Mouse (Mus musculus) forebrain, embryonic 15.5 days (tissue): ENCODE results near the gene Ttll2. TPM values are rescaled to one million over a fixed set of nuclear protein-coding genes. Genes with fewer than 3 reads are reported as not detected.
"Not testable (repeated sequence)": the region's sequence is repeated elsewhere in the genome, so short reads cannot be mapped to it uniquely, and the experiment has no call there.

ENCODE experiments used
- ATAC-seq: fragments of 200-750 bp; cut with Nextera tagmentation; replicated peaks from 2 replicates; pipeline ENCODE4 v1.8.0; 2017; ENCODE audit warnings: mild to moderate bottlenecking, moderate TSS enrichment, moderate library complexity
- H3K27ac ChIP-seq: fragments of 300-500 bp; sonication (generic); replicated peaks from 2 replicates; pipeline ENCODE4 v1.5.1; 2015; ENCODE audit warnings: mild to moderate bottlenecking, inconsistent platforms
- H3K27me3 ChIP-seq: fragments of 300-500 bp; sonication (generic); 2 replicates; pipeline ENCODE4 v1.6.1; 2015; ENCODE audit warnings: inconsistent platforms
- H3K36me3 ChIP-seq: fragments of 300-500 bp; sonication (generic); 2 replicates; pipeline ENCODE4 v1.6.1; 2015; ENCODE audit warnings: mild to moderate bottlenecking, inconsistent platforms
- H3K4me1 ChIP-seq: fragments of 300-500 bp; sonication (generic); 2 replicates; pipeline ENCODE4 v1.6.1; 2015; ENCODE audit warnings: inconsistent platforms
- H3K4me2 ChIP-seq: fragments of 300-500 bp; sonication (generic); replicated peaks from 2 replicates; pipeline ENCODE4 v1.6.1; 2015; ENCODE audit warnings: mild to moderate bottlenecking, inconsistent platforms
- H3K4me3 ChIP-seq: fragments of 300-500 bp; sonication (generic); 2 replicates; pipeline ENCODE4 v1.5.1; 2015; ENCODE audit warnings: mild to moderate bottlenecking, inconsistent platforms
- H3K9ac ChIP-seq: fragments of 300-500 bp; sonication (generic); replicated peaks from 2 replicates; pipeline ENCODE4 v1.6.1; 2015; ENCODE audit warnings: mild to moderate bottlenecking, inconsistent platforms
- H3K9me3 ChIP-seq: fragments of 300-500 bp; sonication (generic); 2 replicates; pipeline ENCODE4 v1.6.1; 2016; ENCODE audit warnings: inconsistent platforms
- WGBS: fragments of 180-500 bp; shearing (Covaris S2); methylation state at CpG from one replicate; pipeline ENCODE4 v1.1.7; 2015; ENCODE audit warnings: mixed read lengths; 5-methylcytosine and 5-hydroxymethylcytosine counted together
- polyA plus RNA-seq: library from polyadenylated mRNA; unstranded; fragments of >200 nt; fragmentation: Nextera tagmentation; extraction: Ambion mirVana; gene quantifications from 2 replicates; pipeline ENCODE4 v1.2.1, GENCODE M21; 2015

The Ttll2 gene
- polyA plus RNA-seq, 1 experiment from 2014 or later, result not detected

GRCm38 (mm10) chr17:7348765-7349164 lies 3.7 kb downstream of the Ttll2 start:
- not testable (repeated sequence) for H3K27ac ChIP-seq, H3K4me3 ChIP-seq, H3K9ac ChIP-seq, H3K36me3 ChIP-seq, H3K4me1 ChIP-seq, H3K27me3 ChIP-seq, H3K9me3 ChIP-seq, H3K4me2 ChIP-seq
- 25% methylated on average over 2 of the region's 3 CpGs for WGBS
- ATAC-seq, result peak; percentile 46; the same call in 1 of the 2 replicates

GRCm38 (mm10) chr17:7337381-7337780 lies 15.1 kb downstream of the Ttll2 start:
- ATAC-seq, H3K27ac ChIP-seq, H3K9ac ChIP-seq, H3K4me2 ChIP-seq, H3K9me3 ChIP-seq, H3K4me3 ChIP-seq, H3K27me3 ChIP-seq, H3K4me1 ChIP-seq, H3K36me3 ChIP-seq: not testable (repeated sequence)
- WGBS, result 70% methylated on average over 8 of the region's 9 CpGs

GRCm38 (mm10) chr17:7332745-7333144 lies 19.8 kb downstream of the Ttll2 start:
- 95% methylated on average over 3 of the region's 5 CpGs for WGBS
- not testable (repeated sequence) for H3K4me1 ChIP-seq, H3K4me2 ChIP-seq, ATAC-seq, H3K4me3 ChIP-seq, H3K9me3 ChIP-seq, H3K9ac ChIP-seq, H3K27me3 ChIP-seq, H3K36me3 ChIP-seq, H3K27ac ChIP-seq

GRCm38 (mm10) chr17:7326415-7326814 lies 26.1 kb downstream of the Ttll2 start:
- WGBS, result 85% methylated on average over 8 of the region's 8 CpGs
- H3K9me3 ChIP-seq, H3K9ac ChIP-seq, H3K4me2 ChIP-seq, H3K27ac ChIP-seq, H3K4me3 ChIP-seq, H3K27me3 ChIP-seq, H3K36me3 ChIP-seq, H3K4me1 ChIP-seq, ATAC-seq: not testable (repeated sequence)

- not testable (repeated sequence) for H3K4me1 ChIP-seq, ATAC-seq, H3K9me3 ChIP-seq, H3K27ac ChIP-seq, H3K27me3 ChIP-seq, H3K4me3 ChIP-seq, H3K9ac ChIP-seq, H3K4me2 ChIP-seq, H3K36me3 ChIP-seq
- 95% methylated on average over 5 of the region's 5 CpGs for WGBS
These were observed 28.1 kb downstream of the Ttll2 start, which contains the start of gene Tcp10a for GRCm38 (mm10) chr17:7324346-7324745. Gene Tcp10a (plus strand): TSS chr17:7324646.

- H3K4me2 ChIP-seq, H3K27me3 ChIP-seq, H3K9me3 ChIP-seq, H3K4me1 ChIP-seq, H3K36me3 ChIP-seq, H3K9ac ChIP-seq, H3K4me3 ChIP-seq, H3K27ac ChIP-seq, ATAC-seq: not testable (repeated sequence)
- 88% methylated on average over 6 of the region's 6 CpGs for WGBS
These were observed 32.7 kb downstream of the Ttll2 start for GRCm38 (mm10) chr17:7319789-7320188.

- H3K4me2 ChIP-seq, ATAC-seq, H3K4me1 ChIP-seq, H3K9me3 ChIP-seq, H3K9ac ChIP-seq, H3K27ac ChIP-seq, H3K27me3 ChIP-seq, H3K36me3 ChIP-seq, H3K4me3 ChIP-seq: not testable (repeated sequence)
- WGBS, result 81% methylated on average over 8 of the region's 8 CpGs
These were observed 36.7 kb downstream of the Ttll2 start for GRCm38 (mm10) chr17:7315693-7316382.

GRCm38 (mm10) chr17:7306278-7307196 lies 46.0 kb downstream of the Ttll2 start:
- ATAC-seq, result peak; percentile 91
- not testable (repeated sequence) for H3K4me1 ChIP-seq, H3K9ac ChIP-seq, H3K27ac ChIP-seq, H3K27me3 ChIP-seq, H3K4me2 ChIP-seq, H3K36me3 ChIP-seq, H3K9me3 ChIP-seq, H3K4me3 ChIP-seq
- WGBS, result 61% methylated on average over 8 of the region's 8 CpGs

Other genes with a start within 250 kb of the Ttll2 start
- 23.0 and 25.0 TPM in 2 replicates for gene Rps6ka2, start 182.6 kb downstream of the Ttll2 start, polyA plus RNA-seq
- not detected in 2 replicates for gene Tcp10a, start 28.1 kb downstream of the Ttll2 start, polyA plus RNA-seq
- gene Gm49630, start 19.3 kb upstream of the Ttll2 start, polyA plus RNA-seq, result not detected in 2 replicates
- gene Unc93a2, start 32.8 kb upstream of the Ttll2 start, polyA plus RNA-seq, result not detected in 2 replicates